Mouse (Mus musculus) embryonic facial prominence, embryonic 10.5 days (tissue): Measurements from ENCODE around the gene Aff1. TPM values are rescaled to one million over a fixed set of nuclear protein-coding genes. Genes with fewer than 3 reads are reported as not detected.

Source experiments
- DNase-seq: peaks from one replicate; pipeline ENCODE4 v3.0.0-alpha.2; 2017; ENCODE audit warnings: low spot score
- H3K27ac ChIP-seq: fragments of 300-500 bp; sonication (generic); replicated peaks from 2 replicates; pipeline ENCODE4 v1.5.1; 2016; ENCODE audit warnings: mild to moderate bottlenecking
- H3K27me3 ChIP-seq: fragments of 300-500 bp; sonication (generic); replicated peaks from 2 replicates; pipeline ENCODE4 v1.6.1; 2016; ENCODE audit warnings: low read depth, mild to moderate bottlenecking; ENCODE audit not compliant: poor library complexity, severe bottlenecking
- H3K36me3 ChIP-seq: fragments of 300-500 bp; sonication (generic); replicated peaks from 2 replicates; pipeline ENCODE4 v1.6.1; 2016; ENCODE audit warnings: mild to moderate bottlenecking, moderate library complexity
- H3K4me1 ChIP-seq: fragments of 300-500 bp; sonication (generic); 2 replicates; pipeline ENCODE4 v1.6.1; 2016
- H3K4me3 ChIP-seq: fragments of 300-500 bp; sonication (generic); 2 replicates; pipeline ENCODE4 v1.5.1; 2016; ENCODE audit warnings: mild to moderate bottlenecking, moderate library complexity
- H3K9me3 ChIP-seq: fragments of 300-500 bp; sonication (generic); 2 replicates; pipeline ENCODE4 v1.6.1; 2016; ENCODE audit warnings: mild to moderate bottlenecking
- WGBS: fragments of 180-500 bp; shearing (Covaris S2); methylation state at CpG from one replicate; pipeline ENCODE4 v1.1.7; 2016; 5-methylcytosine and 5-hydroxymethylcytosine counted together
- polyA plus RNA-seq: library from polyadenylated mRNA; unstranded; fragments of >200 nt; fragmentation: Nextera tagmentation; extraction: Ambion mirVana; gene quantifications from 2 replicates; pipeline ENCODE4 v1.2.1, GENCODE M21; 2016

Aff1 gene
- polyA plus RNA-seq, 1 experiment from 2014 or later: 4.0 TPM

- DNase-seq: no peak
- H3K27ac ChIP-seq: no peak overlapping the region
- no peaks in the 10 kb centered on the region for H3K27me3 ChIP-seq
- peaks cover 23% of the 10 kb centered on the region for H3K36me3 ChIP-seq
- H3K4me1 ChIP-seq: no peaks in the 10 kb centered on the region
- WGBS: 75% methylated on average over 12 of the region's 12 CpGs
- no peaks in the 10 kb centered on the region for H3K9me3 ChIP-seq
- H3K4me3 ChIP-seq: no peak overlapping the region
These were observed 137.0 kb downstream of the Aff1 start for GRCm38 (mm10) chr5:103829158-103829557.

DNA sequence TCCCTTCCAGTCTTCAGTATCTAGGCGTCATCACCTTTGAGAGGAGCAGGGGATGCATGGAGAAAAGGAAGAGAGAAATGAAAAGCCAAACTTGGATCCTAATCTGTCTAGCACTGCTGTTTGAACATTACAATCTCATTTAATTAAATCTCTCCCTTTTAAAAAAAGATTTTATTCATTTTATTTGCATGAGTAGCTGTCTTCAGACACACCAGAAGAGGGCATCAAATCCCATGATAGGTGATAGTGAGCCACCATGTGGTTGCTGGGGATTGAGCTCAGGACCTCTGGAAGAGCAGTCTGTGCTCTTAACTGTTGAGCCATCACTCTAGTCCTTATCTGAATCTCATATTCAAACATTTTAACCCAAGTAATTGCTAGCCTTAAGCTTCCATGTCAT, 138.7 kb downstream of the Aff1 start:
- 97% methylated on average over 1 of the region's 1 CpGs for WGBS
- DNase-seq: no peak
- H3K4me1 ChIP-seq: peaks cover 2% of the 10 kb centered on the region; the same call in 1 of the 2 replicates
- H3K9me3 ChIP-seq: no peaks in the 10 kb centered on the region
- no peaks in the 10 kb centered on the region for H3K27me3 ChIP-seq
- H3K4me3 ChIP-seq: no peak overlapping the region
- H3K36me3 ChIP-seq: peaks cover 29% of the 10 kb centered on the region
- H3K27ac ChIP-seq: no peak overlapping the region

DNA sequence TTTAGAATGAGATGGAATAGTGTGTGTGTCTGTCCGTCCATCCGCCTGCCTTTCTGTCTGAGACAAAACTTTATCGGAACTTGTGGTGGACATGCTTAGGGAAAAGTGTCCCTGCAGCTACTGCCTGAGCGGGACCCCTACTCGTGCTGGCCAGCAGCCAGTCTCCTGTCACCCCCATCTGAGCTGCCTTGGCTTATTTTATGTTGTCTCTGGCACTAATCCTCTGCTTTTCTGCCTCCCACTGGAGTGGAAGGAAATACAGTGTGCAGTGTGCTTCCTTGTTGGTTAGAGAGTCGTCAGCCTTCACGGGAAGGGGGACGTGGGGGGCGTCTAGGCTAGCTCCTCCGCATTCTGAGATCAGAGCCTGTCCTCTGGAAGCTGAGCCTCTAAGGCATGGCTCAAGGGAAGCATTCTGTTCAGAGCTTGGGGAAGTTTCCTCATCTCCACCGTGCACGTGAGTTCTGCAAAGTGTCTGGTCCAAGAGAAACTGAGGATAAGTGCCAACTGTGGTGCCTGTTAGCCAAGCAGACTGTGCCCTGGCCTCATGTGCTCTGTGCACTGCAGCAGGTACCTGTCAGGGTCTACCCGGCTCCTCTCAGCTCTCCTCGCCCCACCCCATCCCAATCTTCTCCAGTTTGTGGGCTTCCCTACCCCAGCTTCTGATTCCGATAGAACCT, 143.4 kb downstream of the Aff1 start:
- H3K4me1 ChIP-seq: peaks cover 11% of the 10 kb centered on the region
- H3K27ac ChIP-seq: no peak overlapping the region
- H3K27me3 ChIP-seq: no peaks in the 10 kb centered on the region
- H3K36me3 ChIP-seq: peaks cover 18% of the 10 kb centered on the region
- H3K9me3 ChIP-seq: no peaks in the 10 kb centered on the region
- H3K4me3 ChIP-seq: no peak overlapping the region
- no peak for DNase-seq
- WGBS: 86% methylated on average over 15 of the region's 15 CpGs

DNA sequence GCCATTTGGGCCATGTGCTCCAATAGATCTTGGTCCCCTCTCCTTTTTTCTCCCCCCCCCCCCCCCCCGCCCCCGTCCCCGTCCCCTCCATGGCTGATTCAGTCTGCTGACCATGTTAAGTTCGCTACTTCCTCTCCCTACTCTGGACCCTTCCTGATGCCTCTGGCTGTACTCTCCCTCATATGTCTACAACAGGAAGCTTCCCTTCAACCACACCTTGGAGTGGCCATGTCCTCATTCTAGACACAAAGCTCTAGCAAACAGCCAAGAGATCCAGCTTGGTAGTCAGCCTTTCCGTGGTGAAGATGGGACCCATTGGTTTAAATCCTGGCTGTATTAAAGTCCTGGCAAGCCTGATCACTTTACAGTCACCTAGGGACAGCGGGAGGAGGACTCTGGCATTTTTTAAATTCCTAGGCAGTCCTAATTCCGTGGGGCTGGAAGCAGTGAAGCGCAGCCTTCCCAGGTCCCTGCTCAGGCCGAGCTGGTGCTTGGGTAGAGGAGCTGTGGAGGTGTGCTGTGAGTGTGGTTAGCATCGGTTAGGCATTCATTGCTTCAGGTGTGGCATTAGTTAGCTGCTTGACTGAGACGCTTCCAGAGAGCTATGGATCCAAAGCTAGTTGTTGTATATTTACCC, 144.1 kb downstream of the Aff1 start:
- no peaks in the 10 kb centered on the region for H3K27me3 ChIP-seq
- DNase-seq: no peak
- peaks cover 11% of the 10 kb centered on the region for H3K4me1 ChIP-seq
- 63% methylated on average over 10 of the region's 11 CpGs for WGBS
- H3K4me3 ChIP-seq: no peak overlapping the region
- peaks cover 18% of the 10 kb centered on the region for H3K36me3 ChIP-seq
- 0 out of 2 replicates have a peak overlapping the region, but pooled peaks have one; percentile 15 for H3K27ac ChIP-seq
- H3K9me3 ChIP-seq: no peaks in the 10 kb centered on the region

GRCm38 (mm10) chr5:103838550-103839264, 146.5 kb downstream of the Aff1 start:
- WGBS: 91% methylated on average over 15 of the region's 15 CpGs
- Histone ChIP-seq H3K36me3 (peaks cover 16% of the 10 kb centered on the region), H3K9me3 (no peaks in the 10 kb centered on the region), H3K4me3 (no peak overlapping the region), H3K27me3 (no peaks in the 10 kb centered on the region), H3K4me1 (peaks cover 11% of the 10 kb centered on the region), H3K27ac (no peak overlapping the region)
- no peak for DNase-seq

DNA sequence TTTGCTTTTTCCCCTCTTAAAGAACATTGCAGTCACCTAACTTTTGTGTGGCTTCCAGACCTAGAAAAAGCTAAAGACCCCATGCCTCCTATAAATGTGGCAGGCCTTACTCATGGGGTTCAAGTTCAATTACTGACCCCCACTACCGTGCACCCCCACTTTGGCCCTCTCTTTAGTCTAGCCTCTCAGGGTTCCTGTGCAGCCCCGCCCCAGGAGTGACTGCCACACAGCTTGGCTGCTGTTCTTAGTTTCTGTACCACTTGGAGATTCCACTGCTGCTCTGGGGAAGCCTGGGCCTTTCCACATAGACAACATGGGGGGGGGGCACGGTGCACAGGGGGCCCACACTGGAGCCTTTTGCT, 147.1 kb downstream of the Aff1 start:
- DNase-seq: no peak
- H3K27ac ChIP-seq: no peak overlapping the region
- peaks cover 14% of the 10 kb centered on the region for H3K4me1 ChIP-seq
- 84% methylated on average over 3 of the region's 3 CpGs for WGBS
- peaks cover 10% of the 10 kb centered on the region for H3K36me3 ChIP-seq
- H3K9me3 ChIP-seq: no peaks in the 10 kb centered on the region
- no peak overlapping the region for H3K4me3 ChIP-seq
- H3K27me3 ChIP-seq: no peaks in the 10 kb centered on the region; the same call in 1 of the 2 replicates

DNA sequence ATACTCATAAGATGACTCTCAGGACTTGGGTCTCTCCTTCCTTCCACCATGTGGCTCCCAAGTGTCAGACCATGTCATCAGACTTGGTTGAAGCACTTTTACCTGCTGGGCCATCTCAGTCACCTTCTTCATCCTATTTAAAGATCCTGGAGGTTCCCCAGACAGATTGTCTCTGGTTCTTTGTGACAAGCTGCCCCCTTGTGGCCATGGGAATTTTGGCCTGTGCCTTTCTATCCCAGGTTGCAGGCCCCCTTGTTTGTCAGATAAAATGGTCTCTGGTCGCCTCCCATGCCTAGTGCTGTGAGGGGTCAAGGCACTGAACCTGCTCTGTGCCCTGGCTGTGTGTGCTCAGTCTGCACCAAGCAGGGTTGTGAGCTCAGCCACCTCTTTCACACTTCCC, 151.8 kb downstream of the Aff1 start:
- Histone ChIP-seq H3K36me3 (peaks cover 20% of the 10 kb centered on the region), H3K27me3 (no peaks in the 10 kb centered on the region; the same call in 1 of the 2 replicates), H3K4me3 (no peak overlapping the region), H3K9me3 (no peaks in the 10 kb centered on the region), H3K27ac (no peak overlapping the region), H3K4me1 (peaks cover 28% of the 10 kb centered on the region)
- 32% methylated on average over 1 of the region's 1 CpGs for WGBS
- peak; percentile 60 for DNase-seq

DNA sequence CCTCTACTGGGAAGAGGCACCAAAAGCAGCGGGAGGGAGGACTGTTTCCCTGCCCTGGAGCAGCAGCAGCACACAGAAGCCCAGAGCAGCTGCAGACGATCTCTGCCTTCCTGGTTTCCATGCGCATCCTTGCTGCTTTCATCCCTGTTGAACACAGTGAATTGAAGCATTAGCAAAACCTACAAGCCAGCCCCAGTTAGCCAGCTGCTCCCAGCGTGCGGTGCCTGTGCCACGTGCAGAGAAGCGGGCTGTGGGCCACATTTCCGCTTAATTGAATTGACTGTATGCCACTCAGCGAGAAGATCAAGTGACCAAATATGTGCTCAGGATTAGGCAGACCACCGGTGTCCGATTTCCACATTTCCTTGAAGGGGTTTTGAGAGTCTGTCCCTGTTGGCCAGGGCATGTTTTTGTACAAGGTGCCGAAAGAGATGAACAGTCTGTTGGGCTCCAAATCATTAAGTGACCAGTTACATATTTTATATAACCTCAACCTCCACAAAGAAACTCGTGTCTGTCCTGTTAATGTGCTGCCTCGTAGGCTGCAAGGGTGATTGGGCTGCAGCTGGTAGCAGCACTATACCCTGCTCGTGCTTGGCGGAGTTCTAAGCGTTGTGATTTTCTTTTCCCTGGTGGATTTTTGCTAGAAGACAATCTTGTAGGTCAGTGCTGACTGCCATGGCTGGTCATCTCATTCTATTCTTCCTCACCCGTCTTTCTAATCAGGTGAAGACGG, 153.4 kb downstream of the Aff1 start:
- no peak overlapping the region for H3K4me3 ChIP-seq
- H3K4me1 ChIP-seq: peaks cover 28% of the 10 kb centered on the region
- no peaks in the 10 kb centered on the region for H3K9me3 ChIP-seq
- H3K27me3 ChIP-seq: no peaks in the 10 kb centered on the region; the same call in 1 of the 2 replicates
- peak overlapping the region; percentile 51 for H3K27ac ChIP-seq
- peaks cover 35% of the 10 kb centered on the region for H3K36me3 ChIP-seq
- 45% methylated on average over 19 of the region's 19 CpGs for WGBS
- peak; percentile 77 for DNase-seq

DNA sequence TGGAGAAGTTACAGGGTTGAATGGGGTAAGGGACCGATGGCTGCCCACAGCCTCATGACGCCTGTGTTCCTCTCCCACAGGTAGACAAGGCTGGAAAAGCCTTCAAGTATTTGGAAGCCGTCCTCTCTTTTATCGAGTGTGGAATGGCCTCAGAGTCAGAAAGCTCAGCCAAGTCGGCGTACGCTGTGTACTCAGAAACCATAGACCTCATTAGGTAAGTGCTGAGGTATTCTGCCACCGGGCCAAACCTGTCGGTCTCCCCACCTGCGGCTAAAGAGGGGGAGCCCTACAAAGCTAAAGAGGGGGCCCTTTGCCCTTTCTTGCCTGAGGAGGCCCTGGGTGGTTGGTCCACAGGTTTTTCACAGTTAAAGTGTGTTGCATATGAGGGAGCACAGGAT, 154.0 kb downstream of the Aff1 start:
- Histone ChIP-seq H3K36me3 (peaks cover 40% of the 10 kb centered on the region), H3K27me3 (no peaks in the 10 kb centered on the region; the same call in 1 of the 2 replicates), H3K4me1 (peaks cover 28% of the 10 kb centered on the region), H3K4me3 (no peak overlapping the region), H3K9me3 (no peaks in the 10 kb centered on the region), H3K27ac (peak overlapping the region; percentile 41)
- no peak for DNase-seq
- 80% methylated on average over 10 of the region's 10 CpGs for WGBS

DNA sequence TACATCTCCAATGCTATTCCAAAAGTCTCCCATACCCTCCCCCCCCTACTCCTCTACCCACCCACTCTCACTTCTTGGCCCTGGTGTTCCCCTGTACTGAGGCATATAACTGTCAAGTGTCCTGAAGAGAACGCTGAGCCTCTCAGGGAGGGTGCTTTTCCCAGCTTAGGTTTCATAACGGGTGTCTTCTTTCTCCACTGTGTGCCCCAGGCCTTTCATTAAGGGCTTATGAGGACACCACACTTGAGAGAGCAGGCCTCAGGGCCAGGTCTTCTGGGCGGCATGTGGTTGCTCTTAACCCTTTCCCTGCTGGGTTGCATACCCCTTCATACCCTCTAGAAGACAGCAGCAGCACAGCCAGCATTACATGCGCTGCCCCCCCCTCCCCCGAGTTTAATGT, 154.4 kb downstream of the Aff1 start:
- Histone ChIP-seq H3K27me3 (no peaks in the 10 kb centered on the region; the same call in 1 of the 2 replicates), H3K9me3 (no peaks in the 10 kb centered on the region), H3K27ac (no peak overlapping the region), H3K4me3 (no peak overlapping the region), H3K4me1 (peaks cover 28% of the 10 kb centered on the region), H3K36me3 (peaks cover 44% of the 10 kb centered on the region)
- peak; percentile 53 for DNase-seq
- 36% methylated on average over 5 of the region's 5 CpGs for WGBS

DNA sequence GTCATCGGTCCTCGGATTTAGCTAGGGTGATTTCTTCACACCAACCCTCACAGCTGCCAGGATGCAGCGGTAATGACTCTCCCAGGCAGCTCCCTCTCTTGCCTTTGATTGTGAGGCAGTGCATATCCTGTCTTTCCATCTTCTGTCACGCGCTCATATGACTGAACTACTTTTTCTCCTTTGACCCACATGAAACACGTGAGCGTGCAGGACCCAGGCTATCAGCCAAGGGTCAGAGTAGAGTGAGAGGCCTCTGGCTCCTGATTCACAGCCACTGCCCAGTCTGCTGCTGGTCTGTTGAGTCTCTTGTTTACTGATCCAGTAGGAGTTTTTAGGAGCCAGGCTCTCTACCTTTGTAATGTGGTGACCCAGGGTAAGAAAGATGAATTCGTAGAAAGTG, 156.4 kb downstream of the Aff1 start:
- DNase-seq: no peak
- Histone ChIP-seq H3K4me3 (no peak overlapping the region), H3K27me3 (no peaks in the 10 kb centered on the region; the same call in 1 of the 2 replicates), H3K36me3 (peaks cover 48% of the 10 kb centered on the region), H3K9me3 (no peaks in the 10 kb centered on the region), H3K27ac (no peak overlapping the region), H3K4me1 (peaks cover 28% of the 10 kb centered on the region)
- 93% methylated on average over 8 of the region's 8 CpGs for WGBS

DNA sequence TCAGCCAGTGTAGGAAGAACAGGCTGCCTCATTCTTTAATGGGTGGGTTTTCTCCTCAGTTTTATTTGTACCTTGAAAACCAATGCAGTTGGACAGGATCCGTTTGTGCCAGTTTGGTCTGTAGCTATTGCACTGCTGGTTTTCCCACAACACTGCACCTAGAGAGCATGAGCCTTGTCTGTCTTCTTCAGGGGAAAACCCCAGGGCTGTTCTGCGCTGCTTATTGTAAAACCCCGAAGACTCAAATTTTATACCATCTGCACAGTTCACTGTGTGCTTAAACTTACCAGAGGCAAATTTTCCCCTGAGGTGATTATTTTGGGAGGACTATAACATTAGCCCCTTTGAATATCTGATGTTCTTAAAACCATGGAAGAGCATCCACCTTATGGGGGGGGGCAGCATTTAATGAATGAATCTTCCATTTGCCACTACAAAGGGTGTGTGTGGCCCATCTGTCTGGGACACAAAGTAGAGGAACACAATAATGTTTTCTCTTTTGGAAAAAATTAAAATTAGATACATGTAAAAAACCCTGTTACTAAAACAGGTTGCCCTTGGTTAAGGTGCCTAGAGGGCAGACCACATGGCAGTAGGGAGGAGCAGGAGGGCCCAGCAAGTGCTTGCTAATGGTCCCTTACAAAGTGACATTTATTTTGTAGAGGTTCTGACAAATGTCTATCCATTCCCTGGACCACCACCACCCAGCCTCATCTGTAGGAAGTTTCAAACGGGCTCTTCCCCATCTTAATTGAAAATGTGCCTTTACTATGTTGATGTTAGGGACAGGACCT, 160.8 kb downstream of the Aff1 start:
- Histone ChIP-seq H3K27ac (no peak overlapping the region), H3K27me3 (no peaks in the 10 kb centered on the region), H3K9me3 (no peaks in the 10 kb centered on the region), H3K4me3 (no peak overlapping the region), H3K36me3 (peaks cover 40% of the 10 kb centered on the region), H3K4me1 (peaks cover 11% of the 10 kb centered on the region)
- 85% methylated on average over 4 of the region's 4 CpGs for WGBS
- no peak for DNase-seq
